Mouse (Mus musculus) lung, postnatal 25 days (tissue): ENCODE results near the gene Myo10.

Experiments
- DNase-seq: peaks from one replicate; pipeline ENCODE4 v3.0.0; 2022; ENCODE audit warnings: low spot score

The Myo10 gene

GRCm38 (mm10) chr15:25801726-25802125 lies 179.4 kb downstream of the Myo10 start:
- DNase-seq: no peak

- no peak for DNase-seq
Observed at GRCm38 (mm10) chr15:25802194-25802593, 179.9 kb downstream of the Myo10 start.

GRCm38 (mm10) chr15:25803111-25803510 lies 180.8 kb downstream of the Myo10 start:
- DNase-seq: no peak

- DNase-seq: peak; percentile 64
Observed at GRCm38 (mm10) chr15:25805336-25806110, 183.2 kb downstream of the Myo10 start.

GRCm38 (mm10) chr15:25806363-25806762 lies 184.0 kb downstream of the Myo10 start:
- no peak for DNase-seq

- DNase-seq: no peak
Observed at GRCm38 (mm10) chr15:25806878-25807277, 184.6 kb downstream of the Myo10 start.

GRCm38 (mm10) chr15:25808677-25809460 lies 186.5 kb downstream of the Myo10 start:
- no peak for DNase-seq

GRCm38 (mm10) chr15:25809669-25810068 lies 187.3 kb downstream of the Myo10 start:
- DNase-seq: no peak

GRCm38 (mm10) chr15:25811834-25812250 lies 189.5 kb downstream of the Myo10 start:
- no peak for DNase-seq

- no peak for DNase-seq
Observed at GRCm38 (mm10) chr15:25812479-25812878, 190.2 kb downstream of the Myo10 start.

- no peak for DNase-seq
Observed at GRCm38 (mm10) chr15:25814535-25814934, 192.2 kb downstream of the Myo10 start.

- no peak for DNase-seq
Observed at GRCm38 (mm10) chr15:25817191-25817590, 194.9 kb downstream of the Myo10 start.

GRCm38 (mm10) chr15:25821981-25822380 lies 199.7 kb downstream of the Myo10 start:
- DNase-seq: no peak

- no peak for DNase-seq
Observed at GRCm38 (mm10) chr15:25822656-25823055, 200.3 kb downstream of the Myo10 start.

- no peak for DNase-seq
Observed at GRCm38 (mm10) chr15:25826531-25826961, 204.2 kb downstream of the Myo10 start.

GRCm38 (mm10) chr15:25828464-25828863 lies 206.1 kb downstream of the Myo10 start:
- DNase-seq: peak; percentile 62

- peak; percentile 52 for DNase-seq
Observed at GRCm38 (mm10) chr15:25830426-25830825, 208.1 kb downstream of the Myo10 start.

- no peak for DNase-seq
Observed at GRCm38 (mm10) chr15:25834282-25834681, 212.0 kb downstream of the Myo10 start.

GRCm38 (mm10) chr15:25834920-25835674 lies 212.8 kb downstream of the Myo10 start:
- DNase-seq: no peak

- DNase-seq: no peak
Observed at GRCm38 (mm10) chr15:25842462-25843085, 220.2 kb downstream of the Myo10 start.

GRCm38 (mm10) chr15:25843086-25843991 lies 221.0 kb downstream of the Myo10 start, which contains the start of gene Retreg1:
Gene Retreg1, plus strand, starts transcription at chr15:25843180.
- peak; percentile 88 for DNase-seq
